Mouse (Mus musculus) embryonic fibroblast, embryonic 13.5 days (primary cell): ENCODE results near the gene Dnajb5.

ENCODE experiments used
- CTCF ChIP-seq: IDR thresholded peaks from 2 replicates; pipeline ENCODE4 v1.5.1; 2011; ENCODE audit warnings: mild to moderate bottlenecking, control low read depth, low read length, moderate library complexity, borderline replicate concordance; ENCODE audit not compliant: insufficient read depth
- POLR2A ChIP-seq: IDR thresholded peaks from 2 replicates; pipeline ENCODE4 v1.6.1; 2011; ENCODE audit warnings: low read depth, mild to moderate bottlenecking, control low read depth, low read length, moderate library complexity

- TF ChIP-seq CTCF (no peak), POLR2A (no peak)
These were observed 19.7 kb downstream of the Dnajb5 start, which contains the start of gene 1700022I11Rik for GRCm38 (mm10) chr4:42969304-42969703.
